In the genomic region with DNA sequence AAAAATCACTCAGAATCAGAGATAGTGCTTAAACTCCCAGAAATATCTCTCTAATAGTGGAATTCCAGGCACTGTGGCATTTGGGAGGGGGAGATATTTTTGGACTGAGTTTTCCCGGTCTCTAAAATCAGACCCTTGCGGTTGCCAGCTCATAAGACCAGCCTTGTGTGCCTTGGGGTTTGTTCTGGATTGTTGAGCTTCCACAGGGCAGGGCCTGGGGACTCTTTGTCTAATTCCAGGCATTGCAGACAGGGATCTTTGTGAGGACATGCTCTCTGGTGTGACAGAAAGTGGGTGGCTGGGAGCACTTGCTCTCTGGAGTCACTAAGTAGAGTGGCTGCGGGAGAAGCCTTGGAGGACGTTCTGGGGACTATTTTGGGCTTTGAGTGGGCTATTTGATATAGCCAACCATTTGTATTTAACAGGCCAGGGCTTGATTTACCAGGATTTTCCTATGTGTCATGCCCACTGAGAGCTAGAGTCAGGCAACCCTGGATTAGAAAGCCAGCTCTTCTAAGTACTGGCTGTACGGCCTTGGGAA, we compare ENCODE assay signal across 22 mouse cellular contexts.
DNase-seq lines count a peak whose midpoint lies in the region; ATAC-seq and TF ChIP-seq lines count a peak whose summit lies in the region.
"Had no signal": no experiment of that assay in that cellular context is flagged by ENCODE, and none has a peak within 500 bp of the region (broad histone marks: within the 10 kb centered on the region; RNA-seq: fewer than 3 reads in every experiment).

No protein-coding gene starts in this region.

- no peak for TF ChIP-seq EP300 in heart, adult 2 months (IDR thresholded peaks at IDR 0.05; ENCODE audit: insufficient read depth, low read depth, low read length)

- no peak overlapping the region for H3K4me2 ChIP-seq in heart, embryonic 15.5 days
- H3K4me2 ChIP-seq in embryonic facial prominence, embryonic 15.5 days (replicated peaks), result no peak overlapping the region
- no peak overlapping the region for H3K4me2 ChIP-seq in limb, embryonic 15.5 days
- H3K4me2 ChIP-seq in midbrain, embryonic 15.5 days, result no peak overlapping the region
- H3K4me2 ChIP-seq: intestine, embryonic 15.5 days; liver, embryonic 13.5 days; midbrain, embryonic 11.5 days; stomach, embryonic 15.5 days had no signal

- intact Hi-C loops in heart, adult 2 months (cut with DNase I), result no loop called here
- intact Hi-C loops in heart, postnatal 36 days (cut with DNase I), result loop anchor here (2.0 to 10.0 kb wide), 3 partner anchors 136 to 548 kb away; no protein-coding TSS in a partner anchor

- no peaks in the 10 kb centered on the region; the same call in 1 of the 2 replicates for H3K4me1 ChIP-seq in heart, adult 2 months (ENCODE audit: control insufficient read depth, insufficient read depth, low read length)
- H3K4me1 ChIP-seq in heart, embryonic 15.5 days (replicated peaks), result peaks cover 16% of the 10 kb centered on the region
- peaks cover 4% of the 10 kb centered on the region for H3K4me1 ChIP-seq in embryonic facial prominence, embryonic 15.5 days
- H3K4me1 ChIP-seq in limb, embryonic 15.5 days, result peaks cover 7% of the 10 kb centered on the region; the same call in 1 of the 2 replicates
- no peaks in the 10 kb centered on the region for H3K4me1 ChIP-seq in midbrain, embryonic 15.5 days
- H3K4me1 ChIP-seq: intestine, embryonic 15.5 days; liver, embryonic 13.5 days had no signal

- H3K27me3 ChIP-seq in heart, adult 2 months (ENCODE audit: control insufficient read depth, insufficient read depth, low read length), result no peaks in the 10 kb centered on the region
- H3K27me3 ChIP-seq in heart, embryonic 15.5 days, result no peaks in the 10 kb centered on the region
- no peaks in the 10 kb centered on the region for H3K27me3 ChIP-seq in embryonic facial prominence, embryonic 15.5 days
- 0 out of 2 replicates have a peak, but pooled peaks cover 4% of the 10 kb centered on the region for H3K27me3 ChIP-seq in limb, embryonic 15.5 days
- peaks cover 2% of the 10 kb centered on the region; the same call in 1 of the 2 replicates for H3K27me3 ChIP-seq in midbrain, embryonic 15.5 days (replicated peaks)
- H3K27me3 ChIP-seq: intestine, embryonic 15.5 days; stomach, embryonic 15.5 days had no signal

- no peak overlapping the region for H3K9ac ChIP-seq in heart, adult 2 months (ENCODE audit: low read depth, low read length)
- H3K9ac ChIP-seq in heart, embryonic 15.5 days, result no peak overlapping the region; the same call in 1 of the 2 replicates
- H3K9ac ChIP-seq in embryonic facial prominence, embryonic 15.5 days, result no peak overlapping the region
- H3K9ac ChIP-seq in limb, embryonic 15.5 days, result no peak overlapping the region
- H3K9ac ChIP-seq in midbrain, embryonic 15.5 days, result no peak overlapping the region
- H3K9ac ChIP-seq: intestine, embryonic 15.5 days; liver, embryonic 13.5 days; stomach, embryonic 15.5 days had no signal

- H3K9me3 ChIP-seq in heart, embryonic 15.5 days (replicated peaks), result no peaks in the 10 kb centered on the region
- H3K9me3 ChIP-seq in embryonic facial prominence, embryonic 15.5 days (replicated peaks), result no peaks in the 10 kb centered on the region
- H3K9me3 ChIP-seq in limb, embryonic 15.5 days, result no peaks in the 10 kb centered on the region
- no peaks in the 10 kb centered on the region for H3K9me3 ChIP-seq in midbrain, embryonic 15.5 days
- H3K9me3 ChIP-seq: hindbrain, embryonic 10.5 days; intestine, embryonic 15.5 days; liver, embryonic 13.5 days; stomach, embryonic 15.5 days had no signal

- DNase-seq in heart, adult 11 months, result peak; percentile 76
- DNase-seq in heart, adult 2 months, result no peak
- DNase-seq in heart, postnatal 36 days, result no peak
- DNase-seq in layer of hippocampus, adult 9-10 months (ENCODE audit: low spot score), result no peak
- DNase-seq: cerebellum, adult 8-10 months; gastrocnemius, postnatal 25 days; kidney, adult 8-10 months; kidney, postnatal 10 days; liver, embryonic 13.5 days; lung, adult 2 months; lung, postnatal 14 days; thymus, postnatal 25 days had no signal

- WGBS in heart, adult 2 months, result 46% methylated on average over 5 of the region's 5 CpGs
- WGBS in heart, embryonic 15.5 days, result 24% methylated on average over 5 of the region's 5 CpGs
- WGBS in embryonic facial prominence, embryonic 15.5 days, result 52% methylated on average over 5 of the region's 5 CpGs
- 59% methylated on average over 5 of the region's 5 CpGs for WGBS in limb, embryonic 15.5 days
- 71% methylated on average over 5 of the region's 5 CpGs for WGBS in midbrain, embryonic 15.5 days

- H3K4me3 ChIP-seq in heart, adult 2 months, result no peak overlapping the region
- H3K4me3 ChIP-seq in heart, embryonic 15.5 days, result no peak overlapping the region
- no peak overlapping the region for H3K4me3 ChIP-seq in embryonic facial prominence, embryonic 15.5 days (replicated peaks)
- no peak overlapping the region for H3K4me3 ChIP-seq in limb, embryonic 15.5 days
- no peak overlapping the region for H3K4me3 ChIP-seq in midbrain, embryonic 15.5 days
- H3K4me3 ChIP-seq: hindbrain, embryonic 10.5 days; intestine, embryonic 15.5 days; liver, embryonic 13.5 days; stomach, embryonic 15.5 days had no signal

- ATAC-seq in heart, embryonic 15.5 days (replicated peaks; ENCODE audit: insufficient number of reproducible peaks, insufficient read depth, low FRiP score, low read depth), result no peak
- peak; percentile 19; the same call in 1 of the 2 replicates for ATAC-seq in embryonic facial prominence, embryonic 15.5 days (ENCODE audit: insufficient number of reproducible peaks, low FRiP score, low TSS enrichment, low read depth)
- 0 out of 2 replicates have a peak, but pooled peaks have one; percentile 27 for ATAC-seq in limb, embryonic 15.5 days (ENCODE audit: insufficient number of reproducible peaks, low FRiP score, low TSS enrichment, low read depth)
- no peak for ATAC-seq in midbrain, embryonic 15.5 days (replicated peaks)
- ATAC-seq: activated CD4-positive, CD25-positive, alpha-beta regulatory T cell, adult 4 months; hindbrain, embryonic 16.5 days; intestine, embryonic 15.5 days had no signal

- TF ChIP-seq CTCF in heart, adult 2 months (IDR thresholded peaks at IDR 0.05), result no peak

- H3K27ac ChIP-seq in heart, adult 2 months, result no peak overlapping the region
- H3K27ac ChIP-seq in heart, embryonic 15.5 days, result peak overlapping the region; percentile 26; the same call in 1 of the 2 replicates
- H3K27ac ChIP-seq in embryonic facial prominence, embryonic 15.5 days (replicated peaks), result no peak overlapping the region; the same call in 1 of the 2 replicates
- no peak overlapping the region for H3K27ac ChIP-seq in limb, embryonic 15.5 days
- no peak overlapping the region for H3K27ac ChIP-seq in midbrain, embryonic 15.5 days
- H3K27ac ChIP-seq: hindbrain, embryonic 10.5 days; intestine, embryonic 15.5 days; liver, embryonic 13.5 days; stomach, embryonic 15.5 days had no signal

- no peaks in the 10 kb centered on the region for H3K36me3 ChIP-seq in heart, adult 2 months (ENCODE audit: control insufficient read depth, insufficient read depth, low read length)
- no peaks in the 10 kb centered on the region for H3K36me3 ChIP-seq in heart, embryonic 15.5 days
- no peaks in the 10 kb centered on the region for H3K36me3 ChIP-seq in embryonic facial prominence, embryonic 15.5 days
- H3K36me3 ChIP-seq in limb, embryonic 15.5 days, result no peaks in the 10 kb centered on the region
- no peaks in the 10 kb centered on the region for H3K36me3 ChIP-seq in midbrain, embryonic 15.5 days (replicated peaks)
- H3K36me3 ChIP-seq: hindbrain, embryonic 10.5 days; intestine, embryonic 15.5 days; liver, embryonic 13.5 days; stomach, embryonic 15.5 days had no signal

- TF ChIP-seq POLR2A in heart, adult 2 months (IDR thresholded peaks at IDR 0.05; ENCODE audit: insufficient read depth, low read depth, low read length), result no peak

- no peaks in the 10 kb centered on the region for H3K79me2 ChIP-seq in heart, adult 2 months (replicated peaks; ENCODE audit: control insufficient read depth, insufficient read depth, low read length)

Comparison
In these comparisons a context has a peak if more than half of its experiments do, and no peak if none do; other contexts are left out.
1. ATAC-seq: peak in embryonic facial prominence, embryonic 15.5 days (single experiment) and limb, embryonic 15.5 days (single experiment); none in heart, embryonic 15.5 days (single experiment) and midbrain, embryonic 15.5 days (single experiment).